Mouse (Mus musculus) midbrain, postnatal 0 days (tissue): ENCODE measurements at regions not wholly inside any gene's neighbourhood (a gene's known extent, or its start where the extent isn't known, plus 50 kb on each side); places are given as distances from the start of the nearest gene placed in this dataset.

ENCODE experiments used
- ATAC-seq: fragments of 200-750 bp; cut with Nextera tagmentation; 2 replicates; pipeline ENCODE4 v1.8.0; 2017; ENCODE audit warnings: moderate number of reproducible peaks, mild to moderate bottlenecking, moderate TSS enrichment, moderate library complexity; ENCODE audit not compliant: low FRiP score
- DNase-seq: peaks from one replicate; pipeline ENCODE4 v3.0.0-alpha.2; 2015; ENCODE audit warnings: low spot score
- H3K27ac ChIP-seq: fragments of 300-500 bp; sonication (generic); 2 replicates; pipeline ENCODE4 v1.5.1; 2014; ENCODE audit warnings: low read depth, mild to moderate bottlenecking, low read length, mixed read lengths
- H3K27me3 ChIP-seq: fragments of 300-500 bp; sonication (generic); 2 replicates; pipeline ENCODE4 v1.6.1; 2014; ENCODE audit warnings: low read length, control low read depth, mixed read lengths; ENCODE audit not compliant: insufficient read depth
- H3K36me3 ChIP-seq: fragments of 300-500 bp; sonication (generic); 2 replicates; pipeline ENCODE4 v1.6.1; 2014; ENCODE audit warnings: low read length, control low read depth, mixed read lengths; ENCODE audit not compliant: insufficient read depth
- H3K4me1 ChIP-seq: fragments of 300-500 bp; sonication (generic); 2 replicates; pipeline ENCODE4 v1.6.1; 2014; ENCODE audit warnings: mild to moderate bottlenecking, control low read depth, antibody characterized with exemption, low read length, mixed read lengths; ENCODE audit not compliant: insufficient read depth
- H3K4me2 ChIP-seq: fragments of 300-500 bp; sonication (generic); 2 replicates; pipeline ENCODE4 v1.6.1; 2014; ENCODE audit warnings: low read depth, mild to moderate bottlenecking, low read length, mixed read lengths; ENCODE audit not compliant: poor library complexity, severe bottlenecking
- H3K4me3 ChIP-seq: fragments of 300-500 bp; sonication (generic); 2 replicates; pipeline ENCODE4 v1.5.1; 2014; ENCODE audit warnings: low read depth, mild to moderate bottlenecking, low read length, moderate library complexity
- H3K9ac ChIP-seq: fragments of 300-500 bp; sonication (generic); replicated peaks from 2 replicates; pipeline ENCODE4 v1.6.1; 2014; ENCODE audit warnings: mild to moderate bottlenecking, low read length, moderate library complexity, mixed read lengths; ENCODE audit not compliant: poor library complexity, severe bottlenecking
- H3K9me3 ChIP-seq: fragments of 300-500 bp; sonication (generic); 2 replicates; pipeline ENCODE4 v1.6.1; 2016; ENCODE audit warnings: low read length, control low read depth
- CTCF ChIP-seq: IDR thresholded peaks from 2 replicates; pipeline ENCODE4 v1.5.1; 2016; ENCODE audit warnings: antibody characterized with exemption, mild to moderate bottlenecking
- WGBS: fragments of 180-500 bp; shearing (Covaris S2); extraction: QIAGEN DNeasy Blood & Tissue Kit; methylation state at CpG from one replicate; pipeline ENCODE4 v1.1.7; 2014; 5-methylcytosine and 5-hydroxymethylcytosine counted together

DNA sequence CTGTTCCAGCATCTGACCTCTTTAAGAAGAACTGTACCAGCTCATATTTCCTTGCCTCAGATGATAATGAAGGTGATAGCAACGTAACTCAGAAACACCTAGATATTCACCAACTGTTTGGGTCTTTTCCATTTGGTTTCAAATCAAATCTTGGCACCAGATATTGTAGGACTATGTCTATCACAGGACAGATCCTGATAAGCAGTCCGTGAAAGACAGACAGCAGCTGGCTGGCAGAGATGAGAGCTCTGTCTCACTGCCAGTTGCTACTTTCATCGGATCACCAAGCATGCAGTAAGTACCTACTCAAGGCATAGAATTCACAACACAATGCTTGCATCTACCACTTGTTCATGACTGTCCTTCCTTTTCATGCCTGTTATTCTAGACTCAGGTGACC, 252.7 kb upstream of the Myo3a start:
- H3K4me2 ChIP-seq, result no peak overlapping the region
- H3K9ac ChIP-seq, result no peak overlapping the region
- no peaks in the 10 kb centered on the region for H3K36me3 ChIP-seq
- TF ChIP-seq CTCF, result no peak
- peak; percentile 20 for DNase-seq
- WGBS, result 80% methylated on average over 3 of the region's 3 CpGs
- H3K27ac ChIP-seq, result no peak overlapping the region
- H3K27me3 ChIP-seq, result no peaks in the 10 kb centered on the region
- no peak for ATAC-seq
- H3K9me3 ChIP-seq, result no peaks in the 10 kb centered on the region
- H3K4me3 ChIP-seq, result no peak overlapping the region
- H3K4me1 ChIP-seq, result no peaks in the 10 kb centered on the region

GRCm38 (mm10) chr2:21975547-21975946, 251.8 kb upstream of the Myo3a start:
- 35% methylated on average over 1 of the region's 1 CpGs for WGBS

DNA sequence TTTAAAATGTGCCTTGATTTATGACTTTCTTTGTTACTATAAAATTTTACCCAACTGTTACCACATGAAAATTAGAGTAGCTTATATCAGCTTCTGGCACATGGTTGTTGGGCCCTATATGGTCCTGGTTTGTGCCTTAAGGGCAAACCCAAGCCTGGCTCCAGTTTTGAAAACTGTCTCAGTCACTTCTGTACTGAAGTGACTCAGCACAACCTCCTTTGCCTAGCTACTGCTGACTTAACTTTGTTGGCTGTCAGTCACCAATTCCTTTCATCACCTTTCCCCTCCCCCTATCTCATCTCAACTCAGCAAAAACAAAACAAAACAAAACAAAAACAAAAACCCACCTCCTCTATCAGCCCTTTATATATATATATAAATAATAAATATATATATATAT, 251.0 kb upstream of the Myo3a start:
- Histone ChIP-seq H3K9ac (no peak overlapping the region), H3K27me3 (no peaks in the 10 kb centered on the region), H3K4me1 (no peaks in the 10 kb centered on the region), H3K9me3 (no peaks in the 10 kb centered on the region), H3K36me3 (no peaks in the 10 kb centered on the region), H3K4me3 (no peak overlapping the region), H3K27ac (no peak overlapping the region), H3K4me2 (no peak overlapping the region)
- TF ChIP-seq CTCF, result no peak
- no peak for ATAC-seq
- no peak for DNase-seq

More at GRCm38 (mm10) chr2:21975547-21975946, 251.8 kb upstream of the Myo3a start:
- Histone ChIP-seq H3K4me1 (no peaks in the 10 kb centered on the region), H3K36me3 (no peaks in the 10 kb centered on the region), H3K27ac (no peak overlapping the region), H3K9ac (no peak overlapping the region), H3K4me3 (no peak overlapping the region), H3K4me2 (no peak overlapping the region), H3K9me3 (no peaks in the 10 kb centered on the region), H3K27me3 (no peaks in the 10 kb centered on the region)
- DNase-seq (no peak), ATAC-seq (no peak)
- TF ChIP-seq CTCF, result no peak

GRCm38 (mm10) chr2:21976831-21977230, 250.5 kb upstream of the Myo3a start:
- ATAC-seq, result no peak
- Histone ChIP-seq H3K4me2 (no peak overlapping the region), H3K4me1 (no peaks in the 10 kb centered on the region), H3K36me3 (no peaks in the 10 kb centered on the region), H3K27me3 (no peaks in the 10 kb centered on the region), H3K9ac (no peak overlapping the region), H3K4me3 (no peak overlapping the region), H3K27ac (no peak overlapping the region), H3K9me3 (no peaks in the 10 kb centered on the region)
- no peak for TF ChIP-seq CTCF
- DNase-seq, result no peak
- WGBS, result 95% methylated on average over 2 of the region's 2 CpGs

- 86% methylated on average over 9 of the region's 9 CpGs for WGBS
- no peak for ATAC-seq
- no peak for DNase-seq
Measured at GRCm38 (mm10) chr2:21980177-21980576, 247.1 kb upstream of the Myo3a start.

GRCm38 (mm10) chr2:22024438-22024837, 202.9 kb upstream of the Myo3a start:
- no peak for DNase-seq
- ATAC-seq, result no peak
- 74% methylated on average over 2 of the region's 2 CpGs for WGBS

More at GRCm38 (mm10) chr2:21980177-21980576, 247.1 kb upstream of the Myo3a start:
- no peak overlapping the region for H3K4me3 ChIP-seq
- H3K4me1 ChIP-seq, result no peaks in the 10 kb centered on the region
- no peak for TF ChIP-seq CTCF
- H3K9me3 ChIP-seq, result no peaks in the 10 kb centered on the region
- no peaks in the 10 kb centered on the region for H3K27me3 ChIP-seq
- no peak overlapping the region for H3K4me2 ChIP-seq
- no peaks in the 10 kb centered on the region for H3K36me3 ChIP-seq
- H3K27ac ChIP-seq, result no peak overlapping the region
- no peak overlapping the region for H3K9ac ChIP-seq

GRCm38 (mm10) chr2:22026794-22027193, 200.5 kb upstream of the Myo3a start:
- WGBS, result 94% methylated on average over 1 of the region's 1 CpGs
- H3K4me2 ChIP-seq, result no peak overlapping the region
- DNase-seq (no peak), ATAC-seq (no peak)
- no peaks in the 10 kb centered on the region for H3K36me3 ChIP-seq
- H3K9me3 ChIP-seq, result no peaks in the 10 kb centered on the region
- H3K4me3 ChIP-seq, result no peak overlapping the region
- no peaks in the 10 kb centered on the region for H3K27me3 ChIP-seq
- no peak overlapping the region for H3K9ac ChIP-seq
- no peaks in the 10 kb centered on the region for H3K4me1 ChIP-seq
- no peak overlapping the region for H3K27ac ChIP-seq
- TF ChIP-seq CTCF, result no peak

More at GRCm38 (mm10) chr2:22024438-22024837, 202.9 kb upstream of the Myo3a start:
- Histone ChIP-seq H3K4me3 (no peak overlapping the region), H3K9ac (no peak overlapping the region), H3K4me2 (no peak overlapping the region), H3K27ac (no peak overlapping the region), H3K4me1 (no peaks in the 10 kb centered on the region), H3K9me3 (no peaks in the 10 kb centered on the region), H3K27me3 (no peaks in the 10 kb centered on the region), H3K36me3 (no peaks in the 10 kb centered on the region)
- no peak for TF ChIP-seq CTCF
